Mouse (Mus musculus): ENCODE measurements around the gene Acd. TPM values are rescaled to one million over a fixed set of nuclear protein-coding genes. Genes with fewer than 3 reads are reported as not detected.

Gene Acd
- polyA plus RNA-seq, 1 experiment: 118 TPM

DNA sequence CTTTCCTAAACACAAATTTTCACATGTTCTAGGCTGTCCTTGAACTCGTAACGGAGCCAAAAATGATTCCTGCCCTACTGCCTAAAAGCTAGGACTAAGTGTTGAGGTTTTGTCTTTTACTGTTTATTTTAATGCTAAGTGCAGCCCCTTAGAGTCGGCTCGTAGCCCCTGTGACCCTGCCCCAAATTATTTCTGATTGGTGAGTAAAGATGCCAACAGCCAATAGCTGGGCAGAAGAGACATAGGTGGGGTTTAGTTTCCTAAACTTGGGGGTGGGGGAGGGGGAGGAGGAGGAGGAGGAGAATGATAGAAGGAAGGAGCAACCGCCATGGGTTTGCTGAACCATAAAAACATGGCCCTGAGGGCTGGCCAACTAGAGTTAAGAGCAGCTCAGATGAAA lies 24.8 kb upstream of the Acd start:
- 90% methylated on average over 5 of the region's 5 CpGs for WGBS
- no peak for TF ChIP-seq CTCF (IDR thresholded peaks at IDR 0.05; ENCODE audit: borderline replicate concordance, control insufficient read depth, extremely low read depth, insufficient read depth, low read length, poor library complexity)
- no peak for TF ChIP-seq POLR2A (IDR thresholded peaks at IDR 0.05; ENCODE audit: control insufficient read depth, extremely low read depth, insufficient read depth, low read length, poor library complexity)

DNA sequence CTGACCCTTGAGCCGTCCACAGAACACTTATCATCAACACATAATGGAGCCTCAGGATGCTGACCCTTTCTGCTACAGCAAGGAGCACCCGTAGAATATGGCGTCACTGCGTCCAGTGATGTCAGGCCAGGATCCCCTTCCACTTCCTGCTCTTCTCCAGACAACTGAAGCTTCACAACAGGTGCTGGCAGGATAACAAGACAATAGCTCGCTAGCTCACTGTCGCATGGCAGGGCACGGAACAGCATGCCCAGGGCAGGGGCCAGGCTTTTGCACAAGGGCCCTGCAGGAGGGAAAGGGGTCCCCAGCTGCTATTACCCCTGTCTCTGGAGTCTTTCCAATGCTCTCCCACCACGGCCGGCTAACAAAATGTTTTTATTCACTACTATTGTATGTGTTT lies 22.0 kb upstream of the Acd start:
- H3K36me3 ChIP-seq (ENCODE audit: control insufficient read depth, insufficient read depth, low read length): no peaks in the 10 kb centered on the region
- WGBS: 95% methylated on average over 9 of the region's 9 CpGs
- no peak overlapping the region for H3K27ac ChIP-seq (ENCODE audit: control insufficient read depth, insufficient read depth, low read length)

More for the DNA sequence above, 24.8 kb upstream of the Acd start:
- H3K27ac ChIP-seq (ENCODE audit: control insufficient read depth, insufficient read depth, low read length): no peak overlapping the region
- DNase-seq: no peak
- H3K36me3 ChIP-seq (ENCODE audit: control insufficient read depth, insufficient read depth, low read length): no peaks in the 10 kb centered on the region
- H3K27me3 ChIP-seq (ENCODE audit: control insufficient read depth, insufficient read depth, low read length): no peaks in the 10 kb centered on the region
- H3K4me3 ChIP-seq (ENCODE audit: control insufficient read depth, insufficient read depth, low read length): no peak overlapping the region
- peaks cover 15% of the 10 kb centered on the region for H3K4me1 ChIP-seq (replicated peaks; ENCODE audit: control insufficient read depth, insufficient read depth, low read length)

DNA sequence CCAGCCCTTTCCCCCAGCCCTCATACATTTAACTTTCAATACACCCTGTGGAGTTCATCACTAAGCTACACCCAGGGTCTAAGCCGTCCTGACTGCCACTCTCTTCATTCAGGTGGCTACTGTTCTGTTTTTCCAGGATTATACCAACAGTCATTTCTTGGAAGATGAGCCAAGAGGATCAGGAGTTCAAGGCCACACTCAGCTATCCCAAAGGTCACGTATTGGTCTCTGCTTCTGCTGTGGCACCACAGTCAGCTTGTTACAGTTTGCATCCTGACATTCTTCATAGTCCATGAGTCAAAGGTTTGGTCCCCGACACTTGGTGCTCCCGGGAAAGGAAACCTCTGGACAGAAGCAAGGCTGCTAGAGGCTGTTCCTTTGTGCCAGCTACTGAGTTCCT lies 18.7 kb upstream of the Acd start:
- WGBS: 97% methylated on average over 4 of the region's 4 CpGs
- Histone ChIP-seq H3K27ac (ENCODE audit: control insufficient read depth, insufficient read depth, low read length) (no peak overlapping the region), H3K4me3 (ENCODE audit: control insufficient read depth, insufficient read depth, low read length) (no peak overlapping the region), H3K4me1 (replicated peaks; ENCODE audit: control insufficient read depth, insufficient read depth, low read length) (no peaks in the 10 kb centered on the region), H3K36me3 (ENCODE audit: control insufficient read depth, insufficient read depth, low read length) (no peaks in the 10 kb centered on the region), H3K27me3 (ENCODE audit: control insufficient read depth, insufficient read depth, low read length) (no peaks in the 10 kb centered on the region)
- no peak for DNase-seq
- TF ChIP-seq CTCF (IDR thresholded peaks at IDR 0.05; ENCODE audit: borderline replicate concordance, control insufficient read depth, extremely low read depth, insufficient read depth, low read length, poor library complexity): no peak
- TF ChIP-seq POLR2A (IDR thresholded peaks at IDR 0.05; ENCODE audit: control insufficient read depth, extremely low read depth, insufficient read depth, low read length, poor library complexity): no peak

More for the DNA sequence above, 22.0 kb upstream of the Acd start:
- TF ChIP-seq POLR2A (IDR thresholded peaks at IDR 0.05; ENCODE audit: control insufficient read depth, extremely low read depth, insufficient read depth, low read length, poor library complexity) (no peak), CTCF (IDR thresholded peaks at IDR 0.05; ENCODE audit: borderline replicate concordance, control insufficient read depth, extremely low read depth, insufficient read depth, low read length, poor library complexity) (no peak)
- H3K4me3 ChIP-seq (ENCODE audit: control insufficient read depth, insufficient read depth, low read length): no peak overlapping the region
- no peak for DNase-seq
- peaks cover 12% of the 10 kb centered on the region for H3K4me1 ChIP-seq (replicated peaks; ENCODE audit: control insufficient read depth, insufficient read depth, low read length)
- no peaks in the 10 kb centered on the region for H3K27me3 ChIP-seq (ENCODE audit: control insufficient read depth, insufficient read depth, low read length)

DNA sequence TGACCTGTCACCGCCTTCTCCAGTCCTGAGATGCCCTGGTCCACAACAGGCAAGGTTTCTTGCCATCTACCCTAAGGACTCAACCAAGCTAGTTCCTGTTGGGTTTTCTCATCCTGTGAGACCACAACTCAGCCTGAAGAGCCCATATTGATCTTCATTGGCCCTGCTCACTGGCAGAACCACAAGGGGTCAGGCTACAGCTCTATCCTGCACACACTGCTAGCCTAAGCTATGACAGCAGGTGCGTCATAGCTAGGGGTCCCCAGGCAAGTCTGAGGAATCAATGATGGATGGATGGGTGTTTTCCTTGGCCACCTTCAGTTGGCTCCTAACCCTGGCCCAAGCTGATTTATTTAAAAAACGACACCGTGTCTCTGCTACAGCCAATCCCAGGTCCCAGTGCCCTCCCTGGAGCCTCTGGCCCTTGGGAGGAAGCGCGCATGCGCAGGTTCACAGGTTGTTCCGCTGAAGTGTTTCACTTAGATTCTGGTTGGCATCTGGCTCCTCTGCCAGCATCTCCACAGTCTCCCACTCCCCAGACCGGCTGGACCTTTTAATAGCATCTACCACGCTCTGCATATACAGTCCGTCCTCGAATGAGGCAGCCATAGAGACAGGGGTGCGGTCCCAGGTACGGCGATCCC lies 15.5 kb upstream of the Acd start:
- TF ChIP-seq POLR2A (IDR thresholded peaks at IDR 0.05; ENCODE audit: control insufficient read depth, extremely low read depth, insufficient read depth, low read length, poor library complexity) (no peak), CTCF (IDR thresholded peaks at IDR 0.05; ENCODE audit: borderline replicate concordance, control insufficient read depth, extremely low read depth, insufficient read depth, low read length, poor library complexity) (no peak)
- DNase-seq: no peak
- no peaks in the 10 kb centered on the region for H3K27me3 ChIP-seq (ENCODE audit: control insufficient read depth, insufficient read depth, low read length)
- H3K4me3 ChIP-seq (ENCODE audit: control insufficient read depth, insufficient read depth, low read length): no peak overlapping the region
- no peaks in the 10 kb centered on the region for H3K36me3 ChIP-seq (ENCODE audit: control insufficient read depth, insufficient read depth, low read length)
- H3K27ac ChIP-seq (ENCODE audit: control insufficient read depth, insufficient read depth, low read length): no peak overlapping the region
- WGBS: 97% methylated on average over 15 of the region's 15 CpGs
- no peaks in the 10 kb centered on the region for H3K4me1 ChIP-seq (replicated peaks; ENCODE audit: control insufficient read depth, insufficient read depth, low read length)

DNA sequence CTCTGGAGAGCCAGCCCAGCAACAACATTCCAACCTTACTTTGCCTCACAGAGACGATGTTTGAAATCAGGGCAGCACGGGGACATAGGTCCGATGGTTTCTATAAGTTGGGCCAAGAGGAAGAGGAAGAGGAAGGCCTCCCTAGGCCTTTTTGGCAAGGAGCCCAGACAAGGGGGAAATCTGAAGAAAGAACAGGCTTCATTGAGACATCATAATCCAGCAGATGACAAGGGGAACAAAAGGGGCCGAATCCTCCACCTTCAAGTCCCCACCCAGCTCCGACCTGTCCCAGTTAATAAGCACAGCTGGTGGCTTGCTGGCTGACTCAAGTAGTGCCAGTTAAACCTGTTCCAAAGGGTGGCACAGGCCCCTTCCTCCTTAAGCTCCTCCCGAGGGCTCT lies 14.1 kb upstream of the Acd start:
- no peaks in the 10 kb centered on the region for H3K27me3 ChIP-seq (ENCODE audit: control insufficient read depth, insufficient read depth, low read length)
- 47% methylated on average over 6 of the region's 6 CpGs for WGBS
- no peaks in the 10 kb centered on the region for H3K36me3 ChIP-seq (ENCODE audit: control insufficient read depth, insufficient read depth, low read length)
- no peak overlapping the region for H3K4me3 ChIP-seq (ENCODE audit: control insufficient read depth, insufficient read depth, low read length)
- no peaks in the 10 kb centered on the region for H3K4me1 ChIP-seq (replicated peaks; ENCODE audit: control insufficient read depth, insufficient read depth, low read length)
- no peak overlapping the region for H3K27ac ChIP-seq (ENCODE audit: control insufficient read depth, insufficient read depth, low read length)
- TF ChIP-seq CTCF (IDR thresholded peaks at IDR 0.05; ENCODE audit: borderline replicate concordance, control insufficient read depth, extremely low read depth, insufficient read depth, low read length, poor library complexity) (no peak), POLR2A (IDR thresholded peaks at IDR 0.05; ENCODE audit: control insufficient read depth, extremely low read depth, insufficient read depth, low read length, poor library complexity) (no peak)
- no peak for DNase-seq

DNA sequence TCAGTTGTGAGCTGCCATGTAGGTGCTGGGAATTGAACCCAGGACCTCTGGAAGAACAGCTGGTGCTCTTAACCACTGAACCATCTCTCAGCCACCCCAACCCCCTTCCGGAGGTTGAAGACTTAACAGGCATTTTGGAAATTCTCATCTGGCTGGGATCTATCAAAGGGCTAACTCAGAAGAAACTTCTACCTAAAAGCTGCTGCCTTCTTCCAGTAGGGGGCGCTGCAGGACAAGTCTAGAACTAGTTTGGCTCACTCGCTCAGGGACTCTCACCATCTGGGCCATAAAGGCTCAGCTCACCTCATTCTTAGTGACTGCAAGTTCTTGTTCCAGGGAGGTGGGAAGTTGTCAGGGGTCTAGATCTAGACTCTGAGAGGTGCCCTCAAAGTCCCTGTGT lies 13.2 kb upstream of the Acd start:
- 6% methylated on average over 3 of the region's 3 CpGs for WGBS
- no peak overlapping the region for H3K27ac ChIP-seq (ENCODE audit: control insufficient read depth, insufficient read depth, low read length)
- no peaks in the 10 kb centered on the region for H3K36me3 ChIP-seq (ENCODE audit: control insufficient read depth, insufficient read depth, low read length)
- H3K27me3 ChIP-seq (ENCODE audit: control insufficient read depth, insufficient read depth, low read length): no peaks in the 10 kb centered on the region
- DNase-seq: peak; percentile 90
- TF ChIP-seq CTCF (IDR thresholded peaks at IDR 0.05; ENCODE audit: borderline replicate concordance, control insufficient read depth, extremely low read depth, insufficient read depth, low read length, poor library complexity) (peak; percentile 15; the same call in 1 of the 2 replicates), POLR2A (IDR thresholded peaks at IDR 0.05; ENCODE audit: control insufficient read depth, extremely low read depth, insufficient read depth, low read length, poor library complexity) (no peak)
- no peak overlapping the region for H3K4me3 ChIP-seq (ENCODE audit: control insufficient read depth, insufficient read depth, low read length)
- H3K4me1 ChIP-seq (replicated peaks; ENCODE audit: control insufficient read depth, insufficient read depth, low read length): no peaks in the 10 kb centered on the region

DNA sequence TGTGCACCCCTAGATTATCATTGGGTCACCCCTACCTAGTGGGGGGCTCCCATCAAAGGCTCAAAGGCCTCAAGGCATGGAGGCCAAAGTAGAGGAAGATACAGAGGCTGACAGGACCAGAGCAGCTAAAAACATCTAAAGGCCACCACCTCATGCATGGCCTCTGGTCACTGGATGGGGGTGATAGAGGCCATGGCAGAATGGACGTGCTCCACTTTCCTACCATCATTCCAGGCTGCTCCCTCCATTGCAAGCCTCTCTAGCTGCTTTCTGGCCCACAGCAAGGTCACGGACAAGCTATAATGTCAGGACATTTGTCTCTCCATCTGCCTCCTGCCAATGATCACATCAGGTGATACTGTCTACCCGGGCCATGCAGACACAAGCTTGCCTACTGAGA lies 11.4 kb upstream of the Acd start:
- WGBS: 90% methylated on average over 3 of the region's 3 CpGs
- DNase-seq: no peak
- H3K4me1 ChIP-seq (replicated peaks; ENCODE audit: control insufficient read depth, insufficient read depth, low read length): peaks cover 5% of the 10 kb centered on the region; the same call in 1 of the 2 replicates
- no peak overlapping the region for H3K27ac ChIP-seq (ENCODE audit: control insufficient read depth, insufficient read depth, low read length)
- H3K27me3 ChIP-seq (ENCODE audit: control insufficient read depth, insufficient read depth, low read length): no peaks in the 10 kb centered on the region
- H3K36me3 ChIP-seq (ENCODE audit: control insufficient read depth, insufficient read depth, low read length): no peaks in the 10 kb centered on the region
- no peak overlapping the region for H3K4me3 ChIP-seq (ENCODE audit: control insufficient read depth, insufficient read depth, low read length)
- no peak for TF ChIP-seq POLR2A (IDR thresholded peaks at IDR 0.05; ENCODE audit: control insufficient read depth, extremely low read depth, insufficient read depth, low read length, poor library complexity)
- no peak for TF ChIP-seq CTCF (IDR thresholded peaks at IDR 0.05; ENCODE audit: borderline replicate concordance, control insufficient read depth, extremely low read depth, insufficient read depth, low read length, poor library complexity)
